ENCODE assay signal across 15 mouse cellular contexts in the genomic region with DNA sequence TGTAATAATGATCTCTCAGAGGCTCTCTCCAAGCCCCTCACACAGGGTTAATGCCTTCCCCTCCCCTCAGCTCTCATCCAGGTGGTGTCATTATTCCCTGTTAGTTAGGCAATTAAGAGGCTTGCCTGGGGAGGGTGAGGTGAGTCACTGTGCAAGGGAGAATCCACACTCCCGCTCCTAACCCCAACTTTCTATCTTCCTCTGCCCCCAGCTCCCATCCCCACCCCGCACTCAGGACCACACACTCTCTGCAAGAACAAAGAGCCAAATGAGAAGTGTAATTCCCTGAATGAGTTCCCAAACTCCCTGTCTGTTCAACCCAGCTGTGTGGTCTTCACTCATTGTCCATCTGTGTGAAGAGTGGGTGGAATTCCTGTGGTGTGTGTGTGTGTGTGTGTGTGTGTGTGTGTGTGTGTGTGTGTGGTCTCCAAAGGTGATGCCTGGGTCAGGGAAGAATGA.
DNase-seq lines count a peak whose midpoint lies in the region; ATAC-seq lines count a peak whose summit lies in the region.
"Had no signal": no experiment of that assay in that cellular context is flagged by ENCODE, and none has a peak within 500 bp of the region (broad histone marks: within the 10 kb centered on the region; RNA-seq: fewer than 3 reads in every experiment).

No protein-coding gene starts in this region.

- no peak overlapping the region for H3K4me2 ChIP-seq in embryonic facial prominence, embryonic 11.5 days (ENCODE audit: low read depth, low read length)
- H3K4me2 ChIP-seq in forebrain, embryonic 13.5 days = no peak overlapping the region
- H3K4me2 ChIP-seq: liver, embryonic 11.5 days had no signal

- WGBS in embryonic facial prominence, embryonic 11.5 days = 43% methylated on average over 2 of the region's 2 CpGs
- 11% methylated on average over 2 of the region's 2 CpGs for WGBS in forebrain, embryonic 13.5 days

- no peaks in the 10 kb centered on the region for H3K4me1 ChIP-seq in embryonic facial prominence, embryonic 11.5 days (ENCODE audit: control insufficient read depth, insufficient read depth, low read length)
- H3K4me1 ChIP-seq in forebrain, embryonic 13.5 days = peaks cover 13% of the 10 kb centered on the region; the same call in 1 of the 2 replicates

- no peaks in the 10 kb centered on the region for H3K36me3 ChIP-seq in embryonic facial prominence, embryonic 11.5 days (replicated peaks; ENCODE audit: control insufficient read depth, insufficient read depth, low read depth, low read length)
- no peaks in the 10 kb centered on the region for H3K36me3 ChIP-seq in forebrain, embryonic 13.5 days (ENCODE audit: poor library complexity, severe bottlenecking)

- H3K27me3 ChIP-seq in embryonic facial prominence, embryonic 11.5 days (ENCODE audit: control insufficient read depth, insufficient read depth, low read length) = no peaks in the 10 kb centered on the region
- H3K27me3 ChIP-seq in forebrain, embryonic 13.5 days = no peaks in the 10 kb centered on the region

- ATAC-seq in embryonic facial prominence, embryonic 11.5 days (replicated peaks; ENCODE audit: insufficient number of reproducible peaks, low FRiP score, low TSS enrichment, low read depth) = peak; percentile 68
- peak; percentile 75 for ATAC-seq in forebrain, embryonic 13.5 days
- ATAC-seq: intestine, postnatal 0 days had no signal

- no peak overlapping the region for H3K27ac ChIP-seq in embryonic facial prominence, embryonic 11.5 days (replicated peaks; ENCODE audit: low read depth, low read length)
- H3K27ac ChIP-seq in forebrain, embryonic 13.5 days = no peak overlapping the region
- H3K27ac ChIP-seq: left cerebral cortex, adult 2 months had no signal

- intact Hi-C loops in left cerebral cortex, postnatal 4 days (cut with DNase I) = no loop called here

- DNase-seq in left cerebral cortex, postnatal 4 days = peak; percentile 8
- no peak for DNase-seq in left cerebral cortex, adult 18-20 months (ENCODE audit: low spot score in 2 of 2)
- DNase-seq in embryonic facial prominence, embryonic 11.5 days (ENCODE audit: low spot score) = no peak
- DNase-seq in retina, embryonic 14.5 days (ENCODE audit: low spot score) = peak; percentile 84
- DNase-seq in lung, adult 18-20 months = no peak
- DNase-seq in cerebellum, postnatal 10 days = no peak
- DNase-seq in kidney, postnatal 4 days = no peak
- DNase-seq: cerebellum, adult 11-12 months; heart, adult 11 months; lung, postnatal 10 days; thymus, postnatal 36 days had no signal

- H3K9me3 ChIP-seq in embryonic facial prominence, embryonic 11.5 days (replicated peaks; ENCODE audit: control insufficient read depth, low read length) = no peaks in the 10 kb centered on the region
- no peaks in the 10 kb centered on the region for H3K9me3 ChIP-seq in forebrain, embryonic 13.5 days (replicated peaks)

- no peak overlapping the region for H3K9ac ChIP-seq in embryonic facial prominence, embryonic 11.5 days (replicated peaks; ENCODE audit: low read length)
- H3K9ac ChIP-seq in forebrain, embryonic 13.5 days = no peak overlapping the region

- H3K4me3 ChIP-seq in embryonic facial prominence, embryonic 11.5 days (ENCODE audit: low read depth, low read length) = no peak overlapping the region
- H3K4me3 ChIP-seq in forebrain, embryonic 13.5 days = no peak overlapping the region
- H3K4me3 ChIP-seq: left cerebral cortex, adult 2 months had no signal

Comparison
In these comparisons a context has a peak if more than half of its experiments do, and no peak if none do; other contexts are left out.
1. DNase-seq: peak in left cerebral cortex, postnatal 4 days (single experiment) and retina, embryonic 14.5 days (single experiment); none in left cerebral cortex, adult 18-20 months (0 of 2), embryonic facial prominence, embryonic 11.5 days (single experiment), lung, adult 18-20 months (0 of 2), cerebellum, postnatal 10 days (0 of 2) and kidney, postnatal 4 days (0 of 2).